Mouse (Mus musculus) megakaryocyte, adult 5-6 weeks (primary cell): ENCODE data around the gene Gm7849. TPM values are rescaled to one million over a fixed set of nuclear protein-coding genes. Genes with fewer than 3 reads are reported as not detected.
"Not testable (repeated sequence)": the region's sequence is repeated elsewhere in the genome, so short reads cannot be mapped to it uniquely, and the experiment has no call there.

Source experiments
- ATAC-seq: 2 replicates; pipeline ENCODE4 v1.8.0; 2016; ENCODE audit warnings: mild to moderate bottlenecking, inconsistent platforms; ENCODE audit not compliant: poor library complexity, severe bottlenecking
- total RNA-seq, 2 experiments: library from RNA; stranded (forward) in 1 of 2; stranded (reverse) in 1 of 2; fragments of 153-499, 151-499 nt in 1 of 2; fragments of 221-1000, 200-1000 nt in 1 of 2; gene quantifications; 2 replicates each; pipeline versions ENCODE4 v1.2.3 to v1.2.4; 2015 to 2017

The Gm7849 gene
- total RNA-seq (2015) (not detected in 2 replicates), total RNA-seq (2017) (not detected in 2 replicates)

- ATAC-seq: not testable (repeated sequence)
Observed at GRCm38 (mm10) chr8:21456460-21456859, at the start of gene Gm7849. Gene Gm7849 (minus strand): TSS chr8:21456560.

GRCm38 (mm10) chr8:21427111-21427510 lies 29.2 kb downstream of the Gm7849 start, which contains the start of gene Defa36:
Gene Defa36 (plus strand): TSS chr8:21427411.
- not testable (repeated sequence) for ATAC-seq

Other genes with a start within 250 kb of the Gm7849 start
- not detected in 2 replicates for gene Gm15292, start 206.8 kb downstream of the Gm7849 start, total RNA-seq (2015)
- not detected in 2 replicates for gene Gm15292, start 206.8 kb downstream of the Gm7849 start, total RNA-seq (2017)
- not detected in 2 replicates for gene Defa27, start 141.0 kb downstream of the Gm7849 start, total RNA-seq (2015)
- not detected in 2 replicates for gene Defa27, start 141.0 kb downstream of the Gm7849 start, total RNA-seq (2017)
- not detected in 2 replicates for gene Defa29, start 129.5 kb downstream of the Gm7849 start, total RNA-seq (2015)
- gene Defa29, start 129.5 kb downstream of the Gm7849 start, total RNA-seq (2017): not detected in 2 replicates
- gene Defa2, start 78.0 kb downstream of the Gm7849 start, total RNA-seq (2015): not detected in 2 replicates
- not detected in 2 replicates for gene Defa2, start 78.0 kb downstream of the Gm7849 start, total RNA-seq (2017)
- gene Defa33, start 64.7 kb downstream of the Gm7849 start, total RNA-seq (2015): not detected in 2 replicates
- not detected in 2 replicates for gene Defa33, start 64.7 kb downstream of the Gm7849 start, total RNA-seq (2017)
- not detected in 2 replicates for gene Defa36, start 29.1 kb downstream of the Gm7849 start, total RNA-seq (2015)
- gene Defa36, start 29.1 kb downstream of the Gm7849 start, total RNA-seq (2017): not detected in 2 replicates
- not detected in 2 replicates for gene Defa20, start 52.7 kb upstream of the Gm7849 start, total RNA-seq (2015)
- gene Defa20, start 52.7 kb upstream of the Gm7849 start, total RNA-seq (2017): not detected in 2 replicates
- gene Defa32, start 72.5 kb upstream of the Gm7849 start, total RNA-seq (2015): not detected in 2 replicates
- gene Defa32, start 72.5 kb upstream of the Gm7849 start, total RNA-seq (2017): not detected in 2 replicates
- not detected in 2 replicates for gene Defa37, start 108.8 kb upstream of the Gm7849 start, total RNA-seq (2015)
- gene Defa37, start 108.8 kb upstream of the Gm7849 start, total RNA-seq (2017): not detected in 2 replicates
- not detected in 2 replicates for gene Defa28, start 126.4 kb upstream of the Gm7849 start, total RNA-seq (2015)
- gene Defa28, start 126.4 kb upstream of the Gm7849 start, total RNA-seq (2017): not detected in 2 replicates
- not detected in 2 replicates for gene Gm7861, start 137.9 kb upstream of the Gm7849 start, total RNA-seq (2015)
- not detected in 2 replicates for gene Gm7861, start 137.9 kb upstream of the Gm7849 start, total RNA-seq (2017)
- gene Defa26, start 161.6 kb upstream of the Gm7849 start, total RNA-seq (2015): not detected in 2 replicates
- gene Defa26, start 161.6 kb upstream of the Gm7849 start, total RNA-seq (2017): not detected in 2 replicates
- gene Defa17, start 199.2 kb upstream of the Gm7849 start, total RNA-seq (2015): not detected in 2 replicates
- gene Defa17, start 199.2 kb upstream of the Gm7849 start, total RNA-seq (2017): not detected in 2 replicates
- gene Defa34, start 209.2 kb upstream of the Gm7849 start, total RNA-seq (2015): not detected in 2 replicates
- gene Defa34, start 209.2 kb upstream of the Gm7849 start, total RNA-seq (2017): not detected in 2 replicates
- gene AY761184, start 247.1 kb upstream of the Gm7849 start, total RNA-seq (2015): not detected in 2 replicates
- not detected in 2 replicates for gene AY761184, start 247.1 kb upstream of the Gm7849 start, total RNA-seq (2017)